Mouse (Mus musculus) forebrain, embryonic 11.5 days (tissue): ENCODE measurements around the gene Tirap. TPM values are rescaled to one million over a fixed set of nuclear protein-coding genes. Genes with fewer than 3 reads are reported as not detected.

ENCODE experiments used
- ATAC-seq: fragments of 200-750 bp; cut with Nextera tagmentation; replicated peaks from 2 replicates; pipeline ENCODE4 v1.8.0; 2017; ENCODE audit warnings: moderate TSS enrichment; ENCODE audit not compliant: low FRiP score
- DNase-seq: peaks from one replicate; pipeline ENCODE4 v3.0.0-alpha.2; 2017; ENCODE audit warnings: low spot score
- H3K27ac ChIP-seq: fragments of 300-500 bp; sonication (generic); 2 replicates; pipeline ENCODE4 v1.5.1; 2014; ENCODE audit warnings: low read depth, low read length
- H3K27me3 ChIP-seq: fragments of 300-500 bp; sonication (generic); 2 replicates; pipeline ENCODE4 v1.6.1; 2014; ENCODE audit warnings: mild to moderate bottlenecking, low read length, mixed read lengths; ENCODE audit not compliant: control insufficient read depth, insufficient read depth
- H3K36me3 ChIP-seq: fragments of 300-500 bp; sonication (generic); 2 replicates; pipeline ENCODE4 v1.6.1; 2014; ENCODE audit warnings: mild to moderate bottlenecking, low read length, moderate library complexity, mixed read lengths; ENCODE audit not compliant: control insufficient read depth, insufficient read depth
- H3K4me1 ChIP-seq: fragments of 300-500 bp; sonication (generic); replicated peaks from 2 replicates; pipeline ENCODE4 v1.6.1; 2014; ENCODE audit warnings: low read length, mixed read lengths; ENCODE audit not compliant: control insufficient read depth, insufficient read depth
- H3K4me2 ChIP-seq: fragments of 300-500 bp; sonication (generic); 2 replicates; pipeline ENCODE4 v1.6.1; 2014; ENCODE audit warnings: low read depth, mild to moderate bottlenecking, low read length, moderate library complexity, mixed read lengths; ENCODE audit not compliant: severe bottlenecking
- H3K4me3 ChIP-seq: fragments of 300-500 bp; sonication (generic); 2 replicates; pipeline ENCODE4 v1.5.1; 2014; ENCODE audit warnings: low read depth, low read length
- H3K9ac ChIP-seq: fragments of 300-500 bp; sonication (generic); 2 replicates; pipeline ENCODE4 v1.6.1; 2014; ENCODE audit warnings: low read length
- H3K9me3 ChIP-seq: fragments of 300-500 bp; sonication (generic); 2 replicates; pipeline ENCODE4 v1.6.1; 2016; ENCODE audit warnings: low read length, mixed read lengths; ENCODE audit not compliant: control insufficient read depth
- WGBS: fragments of 180-500 bp; shearing (Covaris S2); extraction: QIAGEN DNeasy Blood & Tissue Kit; methylation state at CpG from one replicate; pipeline ENCODE4 v1.1.7; 2014; 5-methylcytosine and 5-hydroxymethylcytosine counted together
- polyA plus RNA-seq: library from polyadenylated mRNA; unstranded; fragments of >200 nt; fragmentation: Nextera tagmentation; extraction: Ambion mirVana; gene quantifications from 2 replicates; pipeline ENCODE4 v1.2.1, GENCODE M21; 2014

The Tirap gene
- polyA plus RNA-seq, 1 experiment from 2014 or later: 17.1 TPM

- DNase-seq (no peak), ATAC-seq (no peak)
- no peak overlapping the region for H3K4me2 ChIP-seq
- no peak overlapping the region for H3K27ac ChIP-seq
- H3K4me1 ChIP-seq: no peaks in the 10 kb centered on the region
- peaks cover 8% of the 10 kb centered on the region; the same call in 1 of the 2 replicates for H3K36me3 ChIP-seq
- H3K9me3 ChIP-seq: no peaks in the 10 kb centered on the region
- 93% methylated on average over 3 of the region's 3 CpGs for WGBS
- H3K27me3 ChIP-seq: no peaks in the 10 kb centered on the region
- no peak overlapping the region for H3K9ac ChIP-seq
- no peak overlapping the region for H3K4me3 ChIP-seq
Observed at GRCm38 (mm10) chr9:35223466-35223865, 23.4 kb upstream of the Tirap start.

- no peak for ATAC-seq
- Histone ChIP-seq H3K4me1 (no peaks in the 10 kb centered on the region), H3K4me2 (no peak overlapping the region), H3K9me3 (no peaks in the 10 kb centered on the region), H3K27me3 (no peaks in the 10 kb centered on the region), H3K9ac (no peak overlapping the region), H3K27ac (no peak overlapping the region), H3K4me3 (no peak overlapping the region), H3K36me3 (peaks cover 24% of the 10 kb centered on the region)
- 85% methylated on average over 1 of the region's 1 CpGs for WGBS
- no peak for DNase-seq
Observed at GRCm38 (mm10) chr9:35217963-35218362, 17.9 kb upstream of the Tirap start.

- no peak for DNase-seq
- H3K36me3 ChIP-seq: peaks cover 13% of the 10 kb centered on the region; the same call in 1 of the 2 replicates
Observed at GRCm38 (mm10) chr9:35211573-35212511, 11.8 kb upstream of the Tirap start.

GRCm38 (mm10) chr9:35210542-35211474 lies 10.7 kb upstream of the Tirap start, which contains the start of gene Foxred1:
Gene Foxred1 (minus strand): TSS chr9:35211055.
- Histone ChIP-seq H3K27ac (peak within 1 kb of the TSS; percentile 73), H3K9ac (peak within 1 kb of the TSS; percentile 87), H3K4me2 (peak within 1 kb of the TSS; percentile 94), H3K27me3 (no peaks in the 10 kb centered on the region), H3K9me3 (no peaks in the 10 kb centered on the region), H3K4me1 (peaks cover 3% of the 10 kb centered on the region; the same call in 1 of the 2 replicates), H3K4me3 (peak within 1 kb of the TSS; percentile 81), H3K36me3 (peaks cover 13% of the 10 kb centered on the region; the same call in 1 of the 2 replicates)
- ATAC-seq (peak; percentile 100), DNase-seq (peak; percentile 99)
- 1% methylated on average over 72 of the region's 72 CpGs for WGBS

More at GRCm38 (mm10) chr9:35211573-35212511, 11.8 kb upstream of the Tirap start:
- H3K27ac ChIP-seq: no peak overlapping the region
- WGBS: 37% methylated on average over 26 of the region's 26 CpGs
- no peaks in the 10 kb centered on the region for H3K9me3 ChIP-seq
- no peaks in the 10 kb centered on the region for H3K27me3 ChIP-seq
- H3K4me2 ChIP-seq: peak overlapping the region; percentile 54
- H3K4me3 ChIP-seq: peak overlapping the region; percentile 81
- peak; percentile 6; the same call in 1 of the 2 replicates for ATAC-seq
- peak overlapping the region; percentile 82 for H3K9ac ChIP-seq
- peaks cover 3% of the 10 kb centered on the region; the same call in 1 of the 2 replicates for H3K4me1 ChIP-seq

- Histone ChIP-seq H3K4me1 (no peaks in the 10 kb centered on the region; the same call in 1 of the 2 replicates), H3K27ac (no peak overlapping the region), H3K36me3 (peaks cover 5% of the 10 kb centered on the region; the same call in 1 of the 2 replicates), H3K27me3 (no peaks in the 10 kb centered on the region), H3K9ac (no peak overlapping the region), H3K9me3 (no peaks in the 10 kb centered on the region), H3K4me2 (no peak overlapping the region), H3K4me3 (no peak overlapping the region)
- DNase-seq (no peak), ATAC-seq (no peak)
- 96% methylated on average over 2 of the region's 2 CpGs for WGBS
Observed at GRCm38 (mm10) chr9:35204421-35204820, 4.3 kb upstream of the Tirap start.

GRCm38 (mm10) chr9:35203536-35203935 lies 3.4 kb upstream of the Tirap start:
- Histone ChIP-seq H3K27me3 (no peaks in the 10 kb centered on the region), H3K9ac (no peak overlapping the region), H3K4me2 (no peak overlapping the region), H3K9me3 (no peaks in the 10 kb centered on the region), H3K27ac (no peak overlapping the region), H3K36me3 (peaks cover 5% of the 10 kb centered on the region; the same call in 1 of the 2 replicates), H3K4me1 (no peaks in the 10 kb centered on the region; the same call in 1 of the 2 replicates), H3K4me3 (no peak overlapping the region)
- no peak for ATAC-seq
- WGBS: 65% methylated on average over 3 of the region's 3 CpGs
- no peak for DNase-seq

- Histone ChIP-seq H3K27ac (no peak overlapping the region), H3K4me3 (peak overlapping the region; percentile 63; the same call in 1 of the 2 replicates), H3K27me3 (no peaks in the 10 kb centered on the region), H3K4me2 (peak overlapping the region; percentile 79; the same call in 1 of the 2 replicates), H3K9me3 (no peaks in the 10 kb centered on the region), H3K9ac (no peak overlapping the region; the same call in 1 of the 2 replicates), H3K4me1 (no peaks in the 10 kb centered on the region; the same call in 1 of the 2 replicates), H3K36me3 (no peaks in the 10 kb centered on the region)
- DNase-seq: no peak
- no peak for ATAC-seq
- 73% methylated on average over 9 of the region's 9 CpGs for WGBS
Observed at GRCm38 (mm10) chr9:35200529-35201060, 504 bp upstream of the Tirap start.
